Mouse (Mus musculus): ENCODE data around the gene Stub1. TPM values are rescaled to one million over a fixed set of nuclear protein-coding genes. Genes with fewer than 3 reads are reported as not detected.
A peak's percentile ranks its signal among the peaks of the same experiment; 100 is the strongest.
"Not testable (repeated sequence)": the region's sequence is repeated elsewhere in the genome, so short reads cannot be mapped to it uniquely, and the experiment has no call there.

Gene Stub1
- polyA plus RNA-seq, 1 experiment from 2014 or later = 283 TPM

GRCm38 (mm10) chr17:25807452-25807851 lies 25.8 kb downstream of the Stub1 start:
- H3K27me3 ChIP-seq, H3K4me3 ChIP-seq, H3K36me3 ChIP-seq: not testable (repeated sequence)

GRCm38 (mm10) chr17:25806507-25806906 lies 26.7 kb downstream of the Stub1 start:
- WGBS = 90% methylated on average over 4 of the region's 4 CpGs
- peaks cover 47% of the 10 kb centered on the region for H3K4me1 ChIP-seq
- no peak for ATAC-seq (ENCODE audit: low FRiP score, low read depth)

More at GRCm38 (mm10) chr17:25807452-25807851, 25.8 kb downstream of the Stub1 start:
- not testable (repeated sequence) for H3K9me3 ChIP-seq; ATAC-seq (ENCODE audit: low FRiP score, low read depth); H3K4me2 ChIP-seq (replicated peaks); H3K9ac ChIP-seq (replicated peaks)
- H3K4me1 ChIP-seq = peaks cover 42% of the 10 kb centered on the region
- WGBS = 50% methylated on average over 2 of the region's 2 CpGs
- H3K27ac ChIP-seq (replicated peaks) = 0 out of 2 replicates have a peak overlapping the region, but pooled peaks have one; percentile 98

GRCm38 (mm10) chr17:25802825-25803517 lies 30.2 kb downstream of the Stub1 start:
- 9% methylated on average over 10 of the region's 10 CpGs for WGBS
- H3K9ac ChIP-seq (replicated peaks) = 0 out of 2 replicates have a peak overlapping the region, but pooled peaks have one; percentile 5

More at GRCm38 (mm10) chr17:25806507-25806906, 26.7 kb downstream of the Stub1 start:
- no peak overlapping the region for H3K9ac ChIP-seq (replicated peaks)
- H3K4me3 ChIP-seq = no peak overlapping the region
- H3K27ac ChIP-seq (replicated peaks) = no peak overlapping the region
- H3K4me2 ChIP-seq (replicated peaks) = no peak overlapping the region
- no peaks in the 10 kb centered on the region for H3K9me3 ChIP-seq
- peaks cover 8% of the 10 kb centered on the region; the same call in 1 of the 2 replicates for H3K27me3 ChIP-seq
- no peaks in the 10 kb centered on the region for H3K36me3 ChIP-seq

GRCm38 (mm10) chr17:25801029-25801428 lies 32.2 kb downstream of the Stub1 start:
- H3K27me3 ChIP-seq = peaks cover 8% of the 10 kb centered on the region
- peaks cover 33% of the 10 kb centered on the region for H3K4me1 ChIP-seq
- H3K4me2 ChIP-seq (replicated peaks) = no peak overlapping the region
- ATAC-seq (ENCODE audit: low FRiP score, low read depth) = no peak
- H3K9ac ChIP-seq (replicated peaks) = no peak overlapping the region
- no peaks in the 10 kb centered on the region for H3K36me3 ChIP-seq
- H3K9me3 ChIP-seq = no peaks in the 10 kb centered on the region
- H3K27ac ChIP-seq (replicated peaks) = no peak overlapping the region
- no peak overlapping the region for H3K4me3 ChIP-seq
- WGBS = 7% methylated on average over 6 of the region's 6 CpGs

More at GRCm38 (mm10) chr17:25802825-25803517, 30.2 kb downstream of the Stub1 start:
- Histone ChIP-seq H3K9me3 (no peaks in the 10 kb centered on the region), H3K4me1 (peaks cover 24% of the 10 kb centered on the region), H3K4me2 (replicated peaks) (peak overlapping the region; percentile 48), H3K36me3 (no peaks in the 10 kb centered on the region), H3K27ac (replicated peaks) (peak overlapping the region; percentile 95), H3K4me3 (peak overlapping the region; percentile 13; the same call in 1 of the 2 replicates), H3K27me3 (peaks cover 8% of the 10 kb centered on the region)
- ATAC-seq (ENCODE audit: low FRiP score, low read depth) = peak; percentile 95

- Histone ChIP-seq H3K4me2 (replicated peaks) (peak within 1 kb of the TSS; percentile 92), H3K9me3 (no peaks in the 10 kb centered on the region), H3K4me3 (peak within 1 kb of the TSS; percentile 80), H3K27me3 (peaks cover 5% of the 10 kb centered on the region), H3K4me1 (peaks cover 50% of the 10 kb centered on the region), H3K36me3 (no peaks in the 10 kb centered on the region), H3K27ac (replicated peaks) (peak within 1 kb of the TSS; percentile 93), H3K9ac (replicated peaks) (peak within 1 kb of the TSS; percentile 75)
- WGBS = under 1% methylated on average over 34 of the region's 35 CpGs
- ATAC-seq (ENCODE audit: low FRiP score, low read depth) = peak; percentile 77
These were observed 36.2 kb downstream of the Stub1 start, which contains the start of gene Metrn for GRCm38 (mm10) chr17:25796951-25797369. TSS of gene Metrn (minus strand) at chr17:25797136.

- WGBS = under 1% methylated on average over 37 of the region's 37 CpGs
- ATAC-seq (ENCODE audit: low FRiP score, low read depth) = no peak
- peaks cover 1% of the 10 kb centered on the region for H3K27me3 ChIP-seq
- peak overlapping the region; percentile 93 for H3K27ac ChIP-seq (replicated peaks)
- peak overlapping the region; percentile 80 for H3K4me3 ChIP-seq
- peak overlapping the region; percentile 92 for H3K4me2 ChIP-seq (replicated peaks)
- peaks cover 55% of the 10 kb centered on the region for H3K4me1 ChIP-seq
- no peaks in the 10 kb centered on the region for H3K36me3 ChIP-seq
- no peaks in the 10 kb centered on the region for H3K9me3 ChIP-seq
- H3K9ac ChIP-seq (replicated peaks) = peak overlapping the region; percentile 75
These were observed 36.9 kb downstream of the Stub1 start for GRCm38 (mm10) chr17:25796211-25796771.

- Histone ChIP-seq H3K36me3 (no peaks in the 10 kb centered on the region), H3K4me3 (peak within 1 kb of the TSS; percentile 80), H3K4me2 (replicated peaks) (peak within 1 kb of the TSS; percentile 92), H3K9me3 (no peaks in the 10 kb centered on the region), H3K27me3 (no peaks in the 10 kb centered on the region), H3K27ac (replicated peaks) (peak within 1 kb of the TSS; percentile 93), H3K4me1 (peaks cover 61% of the 10 kb centered on the region), H3K9ac (replicated peaks) (peak within 1 kb of the TSS; percentile 75)
- ATAC-seq (ENCODE audit: low FRiP score, low read depth) = no peak
- WGBS = under 1% methylated on average over 6 of the region's 6 CpGs
These were observed 37.6 kb downstream of the Stub1 start, which contains the start of gene AC134908.4 for GRCm38 (mm10) chr17:25795609-25796092. TSS of gene AC134908.4 (minus strand) at chr17:25795659.

GRCm38 (mm10) chr17:25794998-25795397 lies 38.2 kb downstream of the Stub1 start:
- Histone ChIP-seq H3K4me3 (peak overlapping the region; percentile 80), H3K4me2 (replicated peaks) (peak overlapping the region; percentile 92), H3K36me3 (0 out of 2 replicates have a peak, but pooled peaks cover 3% of the 10 kb centered on the region), H3K27ac (replicated peaks) (peak overlapping the region; percentile 93), H3K9ac (replicated peaks) (peak overlapping the region; percentile 75), H3K9me3 (no peaks in the 10 kb centered on the region), H3K4me1 (peaks cover 64% of the 10 kb centered on the region), H3K27me3 (no peaks in the 10 kb centered on the region)
- 52% methylated on average over 17 of the region's 17 CpGs for WGBS
- no peak for ATAC-seq (ENCODE audit: low FRiP score, low read depth)

- peak overlapping the region; percentile 75 for H3K9ac ChIP-seq (replicated peaks)
- H3K36me3 ChIP-seq = peaks cover 11% of the 10 kb centered on the region
- H3K9me3 ChIP-seq = no peaks in the 10 kb centered on the region
- 0 out of 2 replicates have a peak overlapping the region, but pooled peaks have one; percentile 80 for H3K4me3 ChIP-seq
- H3K4me2 ChIP-seq (replicated peaks) = peak overlapping the region; percentile 92
- no peak for ATAC-seq (ENCODE audit: low FRiP score, low read depth)
- H3K27ac ChIP-seq (replicated peaks) = peak overlapping the region; percentile 93
- WGBS = 29% methylated on average over 13 of the region's 13 CpGs
- H3K4me1 ChIP-seq = peaks cover 64% of the 10 kb centered on the region
- H3K27me3 ChIP-seq = no peaks in the 10 kb centered on the region
These were observed 39.0 kb downstream of the Stub1 start for GRCm38 (mm10) chr17:25794197-25794596.

- H3K36me3 ChIP-seq = peaks cover 23% of the 10 kb centered on the region
These were observed 40.6 kb downstream of the Stub1 start, which contains the start of gene Fam173a for GRCm38 (mm10) chr17:25792615-25793014. TSS of gene Fam173a (minus strand) at chr17:25792901.

GRCm38 (mm10) chr17:25791843-25792527 lies 41.2 kb downstream of the Stub1 start:
- Histone ChIP-seq H3K27me3 (no peaks in the 10 kb centered on the region), H3K4me3 (peak overlapping the region; percentile 69), H3K9ac (replicated peaks) (peak overlapping the region; percentile 83), H3K4me2 (replicated peaks) (peak overlapping the region; percentile 90), H3K36me3 (peaks cover 26% of the 10 kb centered on the region), H3K4me1 (peaks cover 57% of the 10 kb centered on the region), H3K9me3 (no peaks in the 10 kb centered on the region), H3K27ac (replicated peaks) (peak overlapping the region; percentile 93)
- under 1% methylated on average over 45 of the region's 45 CpGs for WGBS
- peak; percentile 24 for ATAC-seq (ENCODE audit: low FRiP score, low read depth)

More at GRCm38 (mm10) chr17:25792615-25793014, 40.6 kb downstream of the Stub1 start, which contains the start of gene Fam173a:
- Histone ChIP-seq H3K27ac (replicated peaks) (peak within 1 kb of the TSS; percentile 93), H3K4me1 (peaks cover 63% of the 10 kb centered on the region), H3K4me2 (replicated peaks) (peak within 1 kb of the TSS; percentile 92), H3K9me3 (no peaks in the 10 kb centered on the region), H3K27me3 (no peaks in the 10 kb centered on the region), H3K9ac (replicated peaks) (peak within 1 kb of the TSS; percentile 83), H3K4me3 (peak within 1 kb of the TSS; percentile 69)
- WGBS = under 1% methylated on average over 14 of the region's 14 CpGs
- peak; percentile 28; the same call in 1 of the 2 replicates for ATAC-seq (ENCODE audit: low FRiP score, low read depth)

Data from midbrain, embryonic 12.5 days (tissue).